Mouse (Mus musculus): ENCODE results near the gene Snx5. TPM values are rescaled to one million over a fixed set of nuclear protein-coding genes. Genes with fewer than 3 reads are reported as not detected.
A peak's percentile ranks its signal among the peaks of the same experiment; 100 is the strongest.

Snx5 gene
- polyA plus RNA-seq, 1 experiment from 2014 or later, result 59.4 TPM

DNA sequence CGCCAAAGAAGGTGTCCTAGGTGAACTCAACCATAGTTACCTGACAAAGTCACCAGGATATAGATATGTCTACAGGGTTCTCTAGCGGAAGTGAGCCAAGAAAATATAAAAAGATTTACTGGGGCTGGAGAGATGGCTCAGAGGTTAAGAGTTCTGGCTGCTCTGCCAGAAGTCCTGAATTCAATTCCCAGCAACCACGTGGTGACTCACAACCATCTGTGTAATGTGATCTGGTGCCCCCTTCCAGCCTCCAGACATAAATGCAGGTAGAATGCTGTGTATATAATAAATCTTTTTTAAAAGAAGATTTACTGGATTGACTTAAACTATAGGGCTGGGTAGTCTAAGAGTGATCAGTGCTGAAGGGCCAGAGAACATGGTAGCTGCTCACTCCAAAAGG, 10.7 kb upstream of the Snx5 start:
- no peak for ATAC-seq (ENCODE audit: insufficient read depth)

DNA sequence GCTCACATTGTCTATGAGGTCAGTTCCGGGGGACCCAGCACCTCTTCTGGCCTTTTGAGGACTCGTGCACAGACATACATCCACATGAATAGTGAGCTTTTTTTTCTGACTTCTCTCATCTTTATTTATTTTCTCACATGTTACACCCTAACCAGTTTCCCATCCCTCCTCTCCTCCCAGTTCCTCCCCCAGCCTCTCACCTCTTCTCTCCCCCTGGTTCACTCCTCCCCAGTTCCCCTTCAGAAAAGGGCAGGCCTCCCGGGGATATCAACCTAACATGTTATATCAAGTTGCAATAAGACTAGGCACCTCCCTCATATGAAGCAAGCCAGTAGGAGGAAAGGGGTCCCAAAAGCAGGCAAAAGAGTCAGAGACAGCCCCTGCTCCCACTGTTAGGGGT, 9.9 kb upstream of the Snx5 start:
- Histone ChIP-seq H3K9ac (no peak overlapping the region), H3K4me2 (no peak overlapping the region), H3K36me3 (replicated peaks) (peaks cover 37% of the 10 kb centered on the region), H3K27me3 (no peaks in the 10 kb centered on the region), H3K9me3 (replicated peaks) (no peaks in the 10 kb centered on the region), H3K4me3 (replicated peaks) (no peak overlapping the region), H3K4me1 (replicated peaks) (peaks cover 5% of the 10 kb centered on the region), H3K27ac (replicated peaks) (no peak overlapping the region)
- 63% methylated on average over 3 of the region's 3 CpGs for WGBS (ENCODE audit: insufficient replicate concordance)
- ATAC-seq (ENCODE audit: insufficient read depth), result no peak

More for the DNA sequence above, 10.7 kb upstream of the Snx5 start:
- H3K4me1 ChIP-seq (replicated peaks), result peaks cover 5% of the 10 kb centered on the region; the same call in 1 of the 2 replicates
- H3K27me3 ChIP-seq, result no peaks in the 10 kb centered on the region
- no peaks in the 10 kb centered on the region for H3K9me3 ChIP-seq (replicated peaks)
- H3K9ac ChIP-seq, result no peak overlapping the region
- H3K36me3 ChIP-seq (replicated peaks), result peaks cover 33% of the 10 kb centered on the region
- 63% methylated on average over 3 of the region's 3 CpGs for WGBS (ENCODE audit: insufficient replicate concordance)
- H3K4me2 ChIP-seq, result no peak overlapping the region
- H3K4me3 ChIP-seq (replicated peaks), result no peak overlapping the region
- no peak overlapping the region for H3K27ac ChIP-seq (replicated peaks)

DNA sequence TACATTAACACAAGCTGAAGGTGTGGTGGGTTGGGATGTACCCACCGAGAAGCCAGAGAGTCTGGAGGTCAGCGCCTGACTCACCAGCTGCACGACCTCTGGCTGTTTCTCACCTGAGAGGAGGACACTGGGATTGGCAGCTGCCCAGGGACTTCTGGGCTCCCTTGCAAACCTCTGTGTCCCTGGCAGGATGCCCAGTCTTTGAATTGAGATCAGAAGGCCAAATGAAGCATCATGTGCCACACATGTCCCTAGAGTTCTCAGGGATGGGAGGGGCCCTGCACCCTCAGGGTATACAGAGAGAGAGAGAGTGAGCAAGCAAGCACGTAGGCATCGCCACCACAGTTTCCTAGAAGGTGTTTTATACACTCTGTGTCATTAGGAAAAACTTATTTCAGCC, 9.0 kb upstream of the Snx5 start:
- no peak overlapping the region for H3K27ac ChIP-seq (replicated peaks)
- H3K9ac ChIP-seq, result no peak overlapping the region
- no peaks in the 10 kb centered on the region for H3K27me3 ChIP-seq
- ATAC-seq (ENCODE audit: insufficient read depth), result peak; percentile 32; the same call in 1 of the 2 replicates
- H3K4me1 ChIP-seq (replicated peaks), result peaks cover 13% of the 10 kb centered on the region
- 61% methylated on average over 5 of the region's 5 CpGs for WGBS (ENCODE audit: insufficient replicate concordance)
- H3K36me3 ChIP-seq (replicated peaks), result peaks cover 38% of the 10 kb centered on the region
- no peaks in the 10 kb centered on the region for H3K9me3 ChIP-seq (replicated peaks)
- no peak overlapping the region for H3K4me2 ChIP-seq
- H3K4me3 ChIP-seq (replicated peaks), result no peak overlapping the region

DNA sequence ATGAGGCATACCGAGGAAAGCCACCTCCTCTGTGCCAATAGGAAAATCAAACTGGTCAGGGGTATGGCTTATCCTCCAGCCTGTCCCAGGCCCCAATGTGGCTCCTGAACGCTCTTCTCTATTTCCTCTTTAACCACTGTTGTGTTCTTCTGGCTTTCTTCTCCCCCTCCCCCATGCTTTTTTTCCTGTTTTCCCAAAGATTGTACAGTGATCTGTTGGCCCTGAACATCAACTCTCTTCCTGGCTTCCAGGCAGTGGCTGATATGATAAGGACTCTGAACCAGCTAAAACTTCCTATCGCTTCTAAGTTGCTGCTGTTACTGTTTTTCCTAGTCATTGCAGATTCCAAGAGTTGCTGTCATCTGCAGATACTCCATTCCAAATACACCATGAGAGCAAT, 6.2 kb upstream of the Snx5 start:
- Histone ChIP-seq H3K9me3 (replicated peaks) (no peaks in the 10 kb centered on the region), H3K27me3 (no peaks in the 10 kb centered on the region), H3K4me2 (no peak overlapping the region), H3K27ac (replicated peaks) (no peak overlapping the region), H3K36me3 (replicated peaks) (peaks cover 44% of the 10 kb centered on the region), H3K4me3 (replicated peaks) (no peak overlapping the region), H3K4me1 (replicated peaks) (peaks cover 38% of the 10 kb centered on the region), H3K9ac (no peak overlapping the region)
- 56% methylated on average over 3 of the region's 3 CpGs for WGBS (ENCODE audit: insufficient replicate concordance)
- 0 out of 2 replicates have a peak, but pooled peaks have one; percentile 5 for ATAC-seq (ENCODE audit: insufficient read depth)

DNA sequence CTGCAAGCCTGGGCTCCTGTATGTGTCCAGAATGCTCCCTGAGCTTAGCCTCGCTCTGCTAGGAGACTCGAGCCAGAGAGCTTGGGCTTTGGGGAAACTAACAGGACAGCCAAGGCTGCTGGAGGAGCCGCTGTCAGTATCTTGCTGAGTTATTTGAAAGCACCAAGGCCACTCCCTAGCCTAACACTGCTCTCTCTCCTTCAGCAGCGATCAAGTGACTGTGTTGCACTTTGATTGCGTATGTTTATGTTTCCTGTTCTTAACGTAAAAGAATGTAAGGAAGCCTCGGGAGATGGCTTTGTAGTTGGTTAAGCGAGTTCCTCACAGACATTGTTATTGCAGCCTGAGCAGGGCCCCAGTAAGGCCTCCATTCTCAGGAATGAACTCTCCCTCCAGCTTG, 4.0 kb upstream of the Snx5 start:
- WGBS (ENCODE audit: insufficient replicate concordance), result 19% methylated on average over 8 of the region's 8 CpGs
- Histone ChIP-seq H3K27me3 (no peaks in the 10 kb centered on the region), H3K4me1 (replicated peaks) (peaks cover 44% of the 10 kb centered on the region)

DNA sequence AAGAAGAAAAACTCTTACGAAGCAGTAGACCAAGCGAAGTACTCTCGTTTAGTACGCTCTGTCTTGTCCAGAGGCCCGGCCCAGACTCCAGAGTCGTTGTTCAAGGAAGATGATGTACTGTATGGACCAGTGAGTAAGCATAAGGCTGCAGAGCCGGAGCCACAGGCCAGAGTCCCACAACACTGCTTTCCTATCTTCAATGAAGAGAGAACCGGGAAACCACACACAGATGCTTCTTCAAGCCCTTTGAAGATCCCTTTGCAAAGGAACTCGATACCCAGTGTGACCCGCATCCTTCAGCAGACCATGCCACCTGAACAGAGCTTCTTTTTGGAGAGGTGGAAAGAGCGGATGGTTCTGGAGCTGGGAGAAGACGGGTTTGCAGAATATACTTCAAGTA, 1.4 kb upstream of the Snx5 start:
- H3K4me3 ChIP-seq (replicated peaks), result peak overlapping the region; percentile 17
- peak overlapping the region; percentile 78 for H3K4me2 ChIP-seq
- peak overlapping the region; percentile 48; the same call in 1 of the 2 replicates for H3K27ac ChIP-seq (replicated peaks)
- 67% methylated on average over 12 of the region's 12 CpGs for WGBS (ENCODE audit: insufficient replicate concordance)
- peaks cover 21% of the 10 kb centered on the region for H3K36me3 ChIP-seq (replicated peaks)
- H3K27me3 ChIP-seq, result no peaks in the 10 kb centered on the region
- H3K4me1 ChIP-seq (replicated peaks), result peaks cover 64% of the 10 kb centered on the region
- H3K9ac ChIP-seq, result no peak overlapping the region
- no peaks in the 10 kb centered on the region for H3K9me3 ChIP-seq (replicated peaks)
- ATAC-seq (ENCODE audit: insufficient read depth), result no peak

More for the DNA sequence above, 4.0 kb upstream of the Snx5 start:
- H3K9me3 ChIP-seq (replicated peaks), result no peaks in the 10 kb centered on the region
- H3K9ac ChIP-seq, result peak overlapping the region; percentile 28; the same call in 1 of the 2 replicates
- no peak overlapping the region for H3K4me3 ChIP-seq (replicated peaks)
- H3K27ac ChIP-seq (replicated peaks), result peak overlapping the region; percentile 58
- H3K36me3 ChIP-seq (replicated peaks), result peaks cover 36% of the 10 kb centered on the region
- ATAC-seq (ENCODE audit: insufficient read depth), result no peak
- peak overlapping the region; percentile 44 for H3K4me2 ChIP-seq

GRCm38 (mm10) chr2:144269679-144270475, 829 bp downstream of the Snx5 start:
- H3K4me1 ChIP-seq (replicated peaks), result peaks cover 77% of the 10 kb centered on the region
- H3K27ac ChIP-seq (replicated peaks), result peak overlapping the region; percentile 97
- no peak; the same call in 1 of the 2 replicates for ATAC-seq (ENCODE audit: insufficient read depth)
- 0% methylated on average over 24 of the region's 33 CpGs for WGBS (ENCODE audit: insufficient replicate concordance)
- peak overlapping the region; percentile 78 for H3K4me2 ChIP-seq
- peaks cover 27% of the 10 kb centered on the region for H3K36me3 ChIP-seq (replicated peaks)
- H3K9ac ChIP-seq, result peak overlapping the region; percentile 97
- H3K27me3 ChIP-seq, result no peaks in the 10 kb centered on the region
- no peaks in the 10 kb centered on the region for H3K9me3 ChIP-seq (replicated peaks)
- peak overlapping the region; percentile 94 for H3K4me3 ChIP-seq (replicated peaks)

GRCm38 (mm10) chr2:144269306-144269650, 1.4 kb downstream of the Snx5 start:
- Histone ChIP-seq H3K27me3 (no peaks in the 10 kb centered on the region), H3K4me2 (peak overlapping the region; percentile 78), H3K9ac (peak overlapping the region; percentile 97), H3K9me3 (replicated peaks) (no peaks in the 10 kb centered on the region), H3K27ac (replicated peaks) (peak overlapping the region; percentile 51), H3K36me3 (replicated peaks) (peaks cover 32% of the 10 kb centered on the region), H3K4me3 (replicated peaks) (peak overlapping the region; percentile 94), H3K4me1 (replicated peaks) (peaks cover 77% of the 10 kb centered on the region)
- WGBS (ENCODE audit: insufficient replicate concordance), result under 1% methylated on average over 11 of the region's 11 CpGs
- no peak for ATAC-seq (ENCODE audit: insufficient read depth)

GRCm38 (mm10) chr2:144268446-144269305, 2.0 kb downstream of the Snx5 start:
- no peaks in the 10 kb centered on the region for H3K9me3 ChIP-seq (replicated peaks)
- no peaks in the 10 kb centered on the region for H3K27me3 ChIP-seq
- peaks cover 38% of the 10 kb centered on the region for H3K36me3 ChIP-seq (replicated peaks)
- H3K9ac ChIP-seq, result peak overlapping the region; percentile 97
- peak overlapping the region; percentile 78 for H3K4me2 ChIP-seq
- 3% methylated on average over 6 of the region's 6 CpGs for WGBS (ENCODE audit: insufficient replicate concordance)
- ATAC-seq (ENCODE audit: insufficient read depth), result no peak
- H3K4me3 ChIP-seq (replicated peaks), result peak overlapping the region; percentile 94
- H3K27ac ChIP-seq (replicated peaks), result peak overlapping the region; percentile 51
- peaks cover 77% of the 10 kb centered on the region for H3K4me1 ChIP-seq (replicated peaks)

DNA sequence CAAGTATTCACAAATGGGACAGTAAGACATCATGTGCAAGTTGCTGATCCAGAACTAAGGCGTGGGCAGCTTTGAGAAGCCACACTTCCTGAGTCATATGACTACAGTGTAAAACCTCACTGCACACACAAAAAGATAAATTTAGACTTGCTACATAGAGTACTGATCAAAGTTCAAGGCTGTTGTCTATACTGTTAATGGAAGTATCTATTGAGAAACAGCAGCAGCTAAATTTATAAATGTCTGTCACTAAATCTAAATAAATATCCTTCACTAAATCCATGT, 3.0 kb downstream of the Snx5 start:
- no peak for ATAC-seq (ENCODE audit: insufficient read depth)
- Histone ChIP-seq H3K27me3 (no peaks in the 10 kb centered on the region), H3K4me3 (replicated peaks) (peak overlapping the region; percentile 94), H3K9me3 (replicated peaks) (no peaks in the 10 kb centered on the region), H3K4me1 (replicated peaks) (peaks cover 79% of the 10 kb centered on the region), H3K4me2 (peak overlapping the region; percentile 78), H3K27ac (replicated peaks) (peak overlapping the region; percentile 67), H3K9ac (peak overlapping the region; percentile 6; the same call in 1 of the 2 replicates), H3K36me3 (replicated peaks) (peaks cover 40% of the 10 kb centered on the region)
- WGBS (ENCODE audit: insufficient replicate concordance), result 4% methylated on average over 1 of the region's 1 CpGs

Data from liver, embryonic 15.5 days (tissue).